Mouse (Mus musculus) ES-Bruce4 (cell line): Measurements from ENCODE around the gene Neurl3. TPM values are rescaled to one million over a fixed set of nuclear protein-coding genes. Genes with fewer than 3 reads are reported as not detected.

Experiments used
- H3K27ac ChIP-seq: 2 replicates; pipeline ENCODE4 v1.5.1; 2012; ENCODE audit warnings: low read length, inconsistent platforms; ENCODE audit not compliant: insufficient read depth
- H3K27me3 ChIP-seq: 2 replicates; pipeline ENCODE4 v1.6.1; 2012; ENCODE audit warnings: mild to moderate bottlenecking, low read length, inconsistent platforms; ENCODE audit not compliant: control insufficient read depth, poor library complexity, insufficient read depth, severe bottlenecking
- H3K36me3 ChIP-seq: 2 replicates; pipeline ENCODE4 v1.6.1; 2012; ENCODE audit warnings: inconsistent platforms, mild to moderate bottlenecking, low read length, moderate library complexity; ENCODE audit not compliant: control insufficient read depth, poor library complexity, insufficient read depth, severe bottlenecking
- H3K4me1 ChIP-seq: one replicate; pipeline ENCODE4 v1.8.1; 2011; ENCODE audit warnings: low read length; ENCODE audit not compliant: control insufficient read depth, insufficient read depth
- H3K4me3 ChIP-seq: 2 replicates; pipeline ENCODE4 v1.5.1; 2011; ENCODE audit warnings: low read depth, mild to moderate bottlenecking, low read length
- H3K9ac ChIP-seq: 2 replicates; pipeline ENCODE4 v1.6.1; 2012; ENCODE audit warnings: low read depth, mild to moderate bottlenecking, inconsistent platforms; ENCODE audit not compliant: poor library complexity, severe bottlenecking
- H3K9me3 ChIP-seq: replicated peaks from 2 replicates; pipeline ENCODE4 v1.6.1; 2012; ENCODE audit warnings: mild to moderate bottlenecking, low read length, inconsistent platforms; ENCODE audit not compliant: control insufficient read depth, poor library complexity, insufficient read depth, severe bottlenecking
- CTCF ChIP-seq: IDR thresholded peaks from one replicate; pipeline ENCODE4 v1.8.1; 2011; ENCODE audit warnings: low read depth, low read length
- EP300 ChIP-seq: IDR thresholded peaks from 2 replicates; pipeline ENCODE4 v1.6.1; 2011; ENCODE audit warnings: low read depth, low read length; ENCODE audit not compliant: insufficient read depth
- POLR2A ChIP-seq: IDR thresholded peaks from one replicate; pipeline ENCODE4 v1.8.1; 2011; ENCODE audit warnings: low read length; ENCODE audit not compliant: insufficient read depth
- polyA plus RNA-seq: library from polyadenylated mRNA; stranded (reverse); fragments of >200 nt; gene quantifications from 2 replicates; pipeline ENCODE4 v1.2.4, GENCODE M21; 2011; ENCODE audit warnings: low read depth; ENCODE audit not compliant: missing spikeins, insufficient read depth, insufficient read length

Neurl3 gene
- polyA plus RNA-seq, 1 experiment = not detected

- peaks cover under 1% of the 10 kb centered on the region for H3K4me1 ChIP-seq
- no peaks in the 10 kb centered on the region for H3K27me3 ChIP-seq
- H3K9ac ChIP-seq = no peak overlapping the region
- no peak for TF ChIP-seq POLR2A
- TF ChIP-seq EP300 = no peak
- TF ChIP-seq CTCF = no peak
- no peaks in the 10 kb centered on the region for H3K36me3 ChIP-seq
- H3K4me3 ChIP-seq = no peak overlapping the region
- no peaks in the 10 kb centered on the region for H3K9me3 ChIP-seq
- no peak overlapping the region for H3K27ac ChIP-seq
Observed at GRCm38 (mm10) chr1:36255871-36256640, 18.4 kb downstream of the Neurl3 start.

GRCm38 (mm10) chr1:36254635-36255360 lies 19.7 kb downstream of the Neurl3 start:
- Histone ChIP-seq H3K27ac (no peak overlapping the region), H3K27me3 (no peaks in the 10 kb centered on the region), H3K4me1 (peaks cover 2% of the 10 kb centered on the region), H3K4me3 (peak overlapping the region; percentile 29), H3K36me3 (no peaks in the 10 kb centered on the region), H3K9me3 (no peaks in the 10 kb centered on the region), H3K9ac (no peak overlapping the region)
- TF ChIP-seq CTCF (peak; percentile 89), POLR2A (no peak)

- Histone ChIP-seq H3K27ac (no peak overlapping the region), H3K4me1 (peaks cover 2% of the 10 kb centered on the region), H3K9me3 (no peaks in the 10 kb centered on the region), H3K4me3 (no peak overlapping the region), H3K36me3 (no peaks in the 10 kb centered on the region), H3K9ac (no peak overlapping the region), H3K27me3 (no peaks in the 10 kb centered on the region)
- TF ChIP-seq EP300 = no peak
- peak; percentile 58 for TF ChIP-seq CTCF
- TF ChIP-seq POLR2A = no peak
Observed at GRCm38 (mm10) chr1:36252791-36253190, 21.7 kb downstream of the Neurl3 start.

GRCm38 (mm10) chr1:36251426-36251825 lies 23.1 kb downstream of the Neurl3 start:
- peak; percentile 62; the same call in 1 of the 2 replicates for TF ChIP-seq EP300
- TF ChIP-seq POLR2A = no peak
- Histone ChIP-seq H3K27ac (no peak overlapping the region), H3K4me1 (peaks cover 4% of the 10 kb centered on the region), H3K9ac (no peak overlapping the region), H3K36me3 (no peaks in the 10 kb centered on the region), H3K4me3 (no peak overlapping the region), H3K27me3 (no peaks in the 10 kb centered on the region), H3K9me3 (no peaks in the 10 kb centered on the region)

GRCm38 (mm10) chr1:36246688-36247087 lies 27.8 kb downstream of the Neurl3 start:
- Histone ChIP-seq H3K36me3 (no peaks in the 10 kb centered on the region), H3K9ac (no peak overlapping the region), H3K27ac (no peak overlapping the region), H3K9me3 (no peaks in the 10 kb centered on the region), H3K4me3 (no peak overlapping the region), H3K4me1 (peaks cover 4% of the 10 kb centered on the region), H3K27me3 (no peaks in the 10 kb centered on the region)
- no peak for TF ChIP-seq CTCF
- TF ChIP-seq EP300 = no peak
- no peak for TF ChIP-seq POLR2A

- H3K4me1 ChIP-seq = peaks cover 4% of the 10 kb centered on the region
- no peaks in the 10 kb centered on the region for H3K36me3 ChIP-seq
- no peaks in the 10 kb centered on the region for H3K9me3 ChIP-seq
- TF ChIP-seq POLR2A (no peak), EP300 (no peak), CTCF (no peak)
- no peak overlapping the region for H3K4me3 ChIP-seq
- H3K9ac ChIP-seq = no peak overlapping the region
- no peaks in the 10 kb centered on the region for H3K27me3 ChIP-seq
- H3K27ac ChIP-seq = no peak overlapping the region
Observed at GRCm38 (mm10) chr1:36244828-36245215, 29.7 kb downstream of the Neurl3 start.
